Mouse (Mus musculus) liver, embryonic 15.5 days (tissue): ENCODE data around the gene 1810049J17Rik. TPM values are rescaled to one million over a fixed set of nuclear protein-coding genes. Genes with fewer than 3 reads are reported as not detected.

ENCODE experiments used
- ATAC-seq: fragments of 200-750 bp; cut with Nextera tagmentation; 2 replicates; pipeline ENCODE4 v1.8.0; 2017; ENCODE audit warnings: moderate number of reproducible peaks, mild to moderate bottlenecking, moderate library complexity; ENCODE audit not compliant: insufficient read depth
- H3K27ac ChIP-seq: fragments of 300-500 bp; sonication (generic); replicated peaks from 2 replicates; pipeline ENCODE4 v1.5.1; 2015; ENCODE audit warnings: mild to moderate bottlenecking, inconsistent platforms
- H3K27me3 ChIP-seq: fragments of 300-500 bp; sonication (generic); 2 replicates; pipeline ENCODE4 v1.6.1; 2015; ENCODE audit warnings: mild to moderate bottlenecking, inconsistent platforms
- H3K36me3 ChIP-seq: fragments of 300-500 bp; sonication (generic); replicated peaks from 2 replicates; pipeline ENCODE4 v1.6.1; 2015; ENCODE audit warnings: moderate library complexity, mild to moderate bottlenecking, inconsistent platforms
- H3K4me1 ChIP-seq: fragments of 300-500 bp; sonication (generic); replicated peaks from 2 replicates; pipeline ENCODE4 v1.6.1; 2015; ENCODE audit warnings: inconsistent platforms
- H3K4me2 ChIP-seq: fragments of 300-500 bp; sonication (generic); 2 replicates; pipeline ENCODE4 v1.6.1; 2015; ENCODE audit warnings: moderate library complexity, mild to moderate bottlenecking, inconsistent platforms
- H3K4me3 ChIP-seq: fragments of 300-500 bp; sonication (generic); replicated peaks from 2 replicates; pipeline ENCODE4 v1.5.1; 2015; ENCODE audit warnings: mild to moderate bottlenecking, inconsistent platforms
- H3K9ac ChIP-seq: fragments of 300-500 bp; sonication (generic); 2 replicates; pipeline ENCODE4 v1.6.1; 2015; ENCODE audit warnings: moderate library complexity, mild to moderate bottlenecking, inconsistent platforms
- H3K9me3 ChIP-seq: fragments of 300-500 bp; sonication (generic); replicated peaks from 2 replicates; pipeline ENCODE4 v1.6.1; 2016; ENCODE audit warnings: inconsistent platforms
- WGBS: fragments of 180-500 bp; shearing (Covaris S2); methylation state at CpG from one replicate; pipeline ENCODE4 v1.1.7; 2015; ENCODE audit warnings: mixed read lengths; ENCODE audit not compliant: insufficient replicate concordance; 5-methylcytosine and 5-hydroxymethylcytosine counted together
- polyA plus RNA-seq: library from polyadenylated mRNA; unstranded; fragments of >200 nt; fragmentation: Nextera tagmentation; extraction: Ambion mirVana; gene quantifications from 2 replicates; pipeline ENCODE4 v1.2.1, GENCODE M21; 2015

1810049J17Rik gene
- polyA plus RNA-seq, 1 experiment from 2014 or later, result 0.77 TPM

DNA sequence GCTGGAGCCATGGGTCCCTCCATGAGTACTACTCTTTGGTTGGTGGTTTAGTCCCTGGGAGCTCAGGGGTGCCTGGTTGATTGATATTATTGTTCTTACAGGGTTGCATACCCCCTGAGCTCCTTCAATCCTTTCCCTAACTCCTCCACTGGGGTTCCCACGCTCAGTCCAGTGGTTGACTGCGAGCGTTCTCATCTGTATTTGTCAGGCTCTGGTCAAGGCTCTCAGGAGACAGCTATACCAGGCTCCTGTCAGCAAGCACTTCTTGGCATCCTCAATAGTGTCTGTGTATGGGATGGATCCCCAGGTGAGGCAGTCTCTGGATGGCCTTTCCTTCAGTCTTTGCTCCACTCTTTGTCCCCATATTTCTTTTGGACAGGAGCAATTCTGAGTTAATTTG lies 25.2 kb upstream of the 1810049J17Rik start:
- no peaks in the 10 kb centered on the region for H3K9me3 ChIP-seq
- H3K27me3 ChIP-seq, result no peaks in the 10 kb centered on the region
- H3K4me2 ChIP-seq, result no peak overlapping the region
- no peak overlapping the region for H3K27ac ChIP-seq
- ATAC-seq, result no peak
- peaks cover 6% of the 10 kb centered on the region for H3K4me1 ChIP-seq
- H3K9ac ChIP-seq, result no peak overlapping the region
- peaks cover 76% of the 10 kb centered on the region for H3K36me3 ChIP-seq
- no peak overlapping the region for H3K4me3 ChIP-seq
- 80% methylated on average over 3 of the region's 3 CpGs for WGBS

GRCm38 (mm10) chr15:12341401-12341758 lies 19.7 kb upstream of the 1810049J17Rik start:
- ATAC-seq, result peak; percentile 69
- no peaks in the 10 kb centered on the region for H3K27me3 ChIP-seq
- H3K4me2 ChIP-seq, result peak overlapping the region; percentile 68
- H3K9ac ChIP-seq, result peak overlapping the region; percentile 38
- H3K36me3 ChIP-seq, result peaks cover 40% of the 10 kb centered on the region
- peaks cover 53% of the 10 kb centered on the region for H3K4me1 ChIP-seq
- no peaks in the 10 kb centered on the region for H3K9me3 ChIP-seq
- H3K27ac ChIP-seq, result peak overlapping the region; percentile 90
- H3K4me3 ChIP-seq, result peak overlapping the region; percentile 30
- whole genome bisulfite sequencing, result 18% methylated on average over 4 of the region's 4 CpGs

- peaks cover 59% of the 10 kb centered on the region for H3K4me1 ChIP-seq
- H3K4me3 ChIP-seq, result peak overlapping the region; percentile 30
- no peaks in the 10 kb centered on the region for H3K27me3 ChIP-seq
- WGBS, result 28% methylated on average over 5 of the region's 5 CpGs
- peaks cover 34% of the 10 kb centered on the region for H3K36me3 ChIP-seq
- H3K9ac ChIP-seq, result peak overlapping the region; percentile 38
- H3K27ac ChIP-seq, result peak overlapping the region; percentile 90
- peak; percentile 73 for ATAC-seq
- H3K9me3 ChIP-seq, result no peaks in the 10 kb centered on the region
- H3K4me2 ChIP-seq, result peak overlapping the region; percentile 68
Measured at GRCm38 (mm10) chr15:12340536-12341400, 19.1 kb upstream of the 1810049J17Rik start.

- no peaks in the 10 kb centered on the region for H3K27me3 ChIP-seq
- no peaks in the 10 kb centered on the region for H3K9me3 ChIP-seq
- no peak for ATAC-seq
- H3K9ac ChIP-seq, result no peak overlapping the region
- H3K36me3 ChIP-seq, result peaks cover 7% of the 10 kb centered on the region; the same call in 1 of the 2 replicates
- WGBS, result 31% methylated on average over 3 of the region's 3 CpGs
- H3K4me2 ChIP-seq, result no peak overlapping the region
- peak overlapping the region; percentile 19 for H3K27ac ChIP-seq
- H3K4me1 ChIP-seq, result peaks cover 78% of the 10 kb centered on the region
- no peak overlapping the region for H3K4me3 ChIP-seq
Measured at GRCm38 (mm10) chr15:12337779-12338137, 16.1 kb upstream of the 1810049J17Rik start.

GRCm38 (mm10) chr15:12337030-12337778 lies 15.5 kb upstream of the 1810049J17Rik start:
- Histone ChIP-seq H3K36me3 (0 out of 2 replicates have a peak, but pooled peaks cover 4% of the 10 kb centered on the region), H3K27me3 (no peaks in the 10 kb centered on the region), H3K4me1 (peaks cover 75% of the 10 kb centered on the region), H3K9ac (no peak overlapping the region), H3K4me3 (no peak overlapping the region), H3K9me3 (no peaks in the 10 kb centered on the region), H3K27ac (peak overlapping the region; percentile 19), H3K4me2 (0 out of 2 replicates have a peak overlapping the region, but pooled peaks have one; percentile 2)
- peak; percentile 36; the same call in 1 of the 2 replicates for ATAC-seq
- 33% methylated on average over 4 of the region's 4 CpGs for WGBS

GRCm38 (mm10) chr15:12334381-12334780 lies 12.7 kb upstream of the 1810049J17Rik start:
- Histone ChIP-seq H3K4me3 (no peak overlapping the region), H3K9ac (no peak overlapping the region), H3K4me1 (peaks cover 68% of the 10 kb centered on the region), H3K27me3 (no peaks in the 10 kb centered on the region), H3K4me2 (no peak overlapping the region), H3K36me3 (no peaks in the 10 kb centered on the region), H3K9me3 (no peaks in the 10 kb centered on the region), H3K27ac (no peak overlapping the region)
- no peak for ATAC-seq
- WGBS, result 70% methylated on average over 4 of the region's 4 CpGs

GRCm38 (mm10) chr15:12331300-12331699 lies 9.6 kb upstream of the 1810049J17Rik start:
- no peak overlapping the region for H3K4me3 ChIP-seq
- H3K36me3 ChIP-seq, result 0 out of 2 replicates have a peak, but pooled peaks cover 6% of the 10 kb centered on the region
- no peak overlapping the region for H3K27ac ChIP-seq
- H3K4me1 ChIP-seq, result peaks cover 55% of the 10 kb centered on the region
- no peak for ATAC-seq
- H3K27me3 ChIP-seq, result no peaks in the 10 kb centered on the region
- WGBS, result 59% methylated on average over 1 of the region's 1 CpGs
- H3K4me2 ChIP-seq, result no peak overlapping the region
- H3K9me3 ChIP-seq, result no peaks in the 10 kb centered on the region
- no peak overlapping the region for H3K9ac ChIP-seq

- H3K4me1 ChIP-seq, result peaks cover 55% of the 10 kb centered on the region
- H3K36me3 ChIP-seq, result peaks cover 6% of the 10 kb centered on the region
- H3K27me3 ChIP-seq, result no peaks in the 10 kb centered on the region
- no peak overlapping the region for H3K27ac ChIP-seq
- ATAC-seq, result no peak
- no peak overlapping the region for H3K9ac ChIP-seq
- no peak overlapping the region for H3K4me3 ChIP-seq
- no peak overlapping the region for H3K4me2 ChIP-seq
- no peaks in the 10 kb centered on the region for H3K9me3 ChIP-seq
Measured at GRCm38 (mm10) chr15:12330892-12331291, 9.2 kb upstream of the 1810049J17Rik start.

- peaks cover 58% of the 10 kb centered on the region for H3K4me1 ChIP-seq
- H3K9me3 ChIP-seq, result no peaks in the 10 kb centered on the region
- H3K9ac ChIP-seq, result no peak overlapping the region
- H3K36me3 ChIP-seq, result peaks cover 10% of the 10 kb centered on the region
- H3K27ac ChIP-seq, result no peak overlapping the region
- H3K27me3 ChIP-seq, result no peaks in the 10 kb centered on the region
- H3K4me2 ChIP-seq, result no peak overlapping the region
- no peak overlapping the region for H3K4me3 ChIP-seq
- 65% methylated on average over 3 of the region's 3 CpGs for WGBS
- ATAC-seq, result no peak
Measured at GRCm38 (mm10) chr15:12330389-12330788, 8.7 kb upstream of the 1810049J17Rik start.

DNA sequence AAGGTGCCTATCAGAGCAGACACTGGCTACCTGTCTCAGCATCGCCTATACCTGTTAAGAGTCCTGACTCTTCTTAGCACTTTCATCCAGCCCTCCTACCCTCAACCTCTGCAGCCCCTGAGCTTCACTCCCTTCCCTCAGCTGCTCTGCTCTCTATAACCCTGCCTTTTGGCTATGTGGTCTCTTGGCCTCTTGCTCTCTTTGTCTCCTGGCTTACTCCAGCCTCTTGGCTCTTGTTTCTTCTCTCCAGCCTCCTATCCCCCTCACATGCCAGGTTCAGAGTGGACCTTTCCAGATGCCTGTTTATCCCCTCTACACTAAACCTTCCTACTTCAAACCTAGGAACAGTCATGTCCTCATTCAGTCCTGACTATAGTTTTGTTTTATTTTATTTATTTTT lies 2.6 kb upstream of the 1810049J17Rik start:
- Histone ChIP-seq H3K4me1 (peaks cover 54% of the 10 kb centered on the region), H3K9me3 (no peaks in the 10 kb centered on the region), H3K27ac (no peak overlapping the region), H3K27me3 (peaks cover 5% of the 10 kb centered on the region), H3K4me3 (no peak overlapping the region; the same call in 1 of the 2 replicates), H3K4me2 (peak overlapping the region; percentile 92), H3K9ac (no peak overlapping the region), H3K36me3 (peaks cover 10% of the 10 kb centered on the region)
- 90% methylated on average over 1 of the region's 1 CpGs for WGBS
- ATAC-seq, result no peak

DNA sequence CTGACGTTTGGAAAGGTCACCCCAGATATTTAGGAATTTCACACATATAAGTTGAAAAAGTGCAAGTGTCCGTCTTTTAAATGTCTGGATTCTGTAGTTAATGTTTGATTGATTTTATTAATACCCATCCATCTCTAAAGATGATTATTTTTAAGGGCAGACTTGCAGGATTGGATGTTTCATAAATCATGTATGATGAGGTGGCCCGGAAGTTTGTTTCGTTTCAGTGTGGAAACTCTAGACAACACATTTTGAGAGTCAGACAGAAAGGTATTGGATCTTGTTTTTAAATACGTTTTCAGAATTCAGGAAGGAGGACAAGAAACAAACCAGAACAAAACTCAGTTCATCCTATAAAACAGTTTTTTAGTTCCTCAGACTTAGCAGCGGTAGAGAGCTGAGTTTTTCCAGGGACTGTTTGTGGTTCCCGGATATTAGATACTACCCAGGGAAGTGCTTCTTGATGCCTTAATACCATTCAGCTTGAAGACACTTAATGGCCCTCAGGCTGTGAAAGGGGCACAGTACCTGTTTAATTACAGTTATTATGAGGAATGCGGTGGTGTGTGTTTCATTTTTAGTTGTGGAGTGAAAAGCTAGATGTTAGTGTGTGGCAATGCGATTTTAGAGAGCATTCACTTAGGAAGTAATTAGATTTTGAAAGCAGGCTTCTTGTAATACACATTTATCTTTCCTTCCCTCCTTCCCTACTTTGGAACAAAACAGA lies 1.1 kb upstream of the 1810049J17Rik start:
- Histone ChIP-seq H3K27ac (peak overlapping the region; percentile 94), H3K36me3 (peaks cover 10% of the 10 kb centered on the region), H3K9ac (peak overlapping the region; percentile 100), H3K4me3 (peak overlapping the region; percentile 100), H3K4me2 (peak overlapping the region; percentile 92), H3K27me3 (peaks cover 5% of the 10 kb centered on the region), H3K4me1 (peaks cover 48% of the 10 kb centered on the region), H3K9me3 (no peaks in the 10 kb centered on the region)
- ATAC-seq, result no peak
- WGBS, result 12% methylated on average over 9 of the region's 9 CpGs
